Mouse (Mus musculus): ENCODE data around the gene Zfp326. TPM values are rescaled to one million over a fixed set of nuclear protein-coding genes. Genes with fewer than 3 reads are reported as not detected.

Zfp326 gene
- 10 to 100 TPM; 25.2 to 31.1 TPM for total RNA-seq (2021)
- long read RNA-seq, experiment 1: 0 reads
- long read RNA-seq, experiment 2, partial matches to known transcripts: 1 of 4 reads
- long read RNA-seq, experiment 2, other reads (novel, unspliced or antisense): 3 of 4 reads

- DNase-seq (ENCODE audit: low spot score in 2 of 2): peak; percentile 90 to 93
Measured at GRCm38 (mm10) chr5:105876068-105876924, at the start of gene Zfp326. Zfp326 (plus strand) TSS chr5:105876565.

- DNase-seq (ENCODE audit: low spot score in 2 of 2): no peak
Measured at GRCm38 (mm10) chr5:105826916-105827510, 49.4 kb upstream of the Zfp326 start.

DNA sequence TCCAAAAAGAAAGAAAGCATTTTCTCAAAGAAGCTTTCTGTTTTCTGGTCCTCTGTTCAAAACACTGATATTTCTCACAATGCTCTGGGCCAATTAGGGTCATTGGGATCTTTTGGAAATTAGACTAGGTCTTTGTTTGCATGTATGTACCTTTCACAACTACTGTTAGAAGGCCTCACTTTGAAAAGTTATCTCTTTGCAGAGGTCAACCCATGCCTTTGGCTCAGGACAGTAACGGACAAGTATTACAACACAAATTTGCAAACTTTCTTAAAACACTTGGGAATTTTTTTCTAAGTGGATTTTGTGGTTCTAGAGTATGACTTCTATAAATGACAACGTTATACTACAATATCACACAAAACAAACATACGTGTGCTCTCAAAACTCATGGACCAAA, 48.3 kb upstream of the Zfp326 start:
- DNase-seq (ENCODE audit: low spot score in 2 of 2): no peak

GRCm38 (mm10) chr5:105829008-105829586, 47.3 kb upstream of the Zfp326 start:
- no peak for DNase-seq (ENCODE audit: low spot score in 2 of 2)

DNA sequence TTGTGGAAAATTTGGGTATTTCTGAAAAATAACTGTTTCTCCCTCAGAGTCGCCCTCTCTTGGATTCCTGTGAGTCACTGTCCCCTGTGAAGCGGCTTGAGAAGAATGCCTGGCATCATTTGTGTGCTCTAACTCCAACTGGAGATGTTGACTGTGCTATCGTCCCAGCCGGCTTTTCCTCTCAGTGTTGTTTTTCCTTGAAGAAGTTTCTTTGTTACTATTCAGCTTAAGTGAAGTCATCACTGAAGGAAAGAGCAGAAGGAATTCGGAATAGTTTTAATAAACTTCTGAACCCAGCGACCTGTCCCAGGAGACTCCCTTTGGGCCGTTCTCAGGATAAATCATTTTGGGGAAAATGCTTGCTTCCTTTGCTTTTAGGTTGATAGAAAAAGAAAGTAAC, 44.2 kb upstream of the Zfp326 start:
- peak in 1 of 2 experiments; percentile 57 for DNase-seq (ENCODE audit: low spot score in 2 of 2)

- DNase-seq (ENCODE audit: low spot score in 2 of 2): no peak
Measured at GRCm38 (mm10) chr5:105833923-105834322, 42.4 kb upstream of the Zfp326 start.

GRCm38 (mm10) chr5:105836006-105836405, 40.4 kb upstream of the Zfp326 start:
- DNase-seq (ENCODE audit: low spot score in 2 of 2): no peak

DNA sequence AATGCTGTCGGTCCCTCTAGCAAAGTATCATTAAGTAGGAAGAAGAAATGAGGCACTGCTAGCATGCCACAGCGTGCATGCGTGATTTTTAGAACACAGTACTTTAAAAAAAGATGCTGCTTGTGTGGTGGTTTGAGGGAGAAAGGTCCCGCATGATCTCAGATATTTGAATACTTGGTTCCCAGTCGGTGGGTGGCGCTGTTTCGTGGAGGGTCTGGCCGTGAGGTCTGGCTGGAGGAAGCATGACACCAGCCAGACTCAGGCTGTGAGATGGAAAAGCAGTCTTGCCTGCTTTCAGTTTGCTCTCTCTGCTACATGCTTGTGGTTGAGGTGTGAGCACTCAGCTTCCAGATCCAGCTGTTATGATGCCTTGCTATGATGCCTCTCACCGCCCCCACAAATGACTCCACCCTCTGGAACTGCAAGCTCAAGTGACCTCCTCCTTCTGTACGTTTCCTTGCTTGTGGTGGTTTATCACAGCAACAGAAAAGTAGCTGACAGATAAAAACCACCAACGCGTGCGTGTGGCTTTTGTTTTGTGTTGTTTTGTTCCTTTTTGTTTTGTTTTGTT, 36.5 kb upstream of the Zfp326 start:
- DNase-seq (ENCODE audit: low spot score in 2 of 2): no peak

DNA sequence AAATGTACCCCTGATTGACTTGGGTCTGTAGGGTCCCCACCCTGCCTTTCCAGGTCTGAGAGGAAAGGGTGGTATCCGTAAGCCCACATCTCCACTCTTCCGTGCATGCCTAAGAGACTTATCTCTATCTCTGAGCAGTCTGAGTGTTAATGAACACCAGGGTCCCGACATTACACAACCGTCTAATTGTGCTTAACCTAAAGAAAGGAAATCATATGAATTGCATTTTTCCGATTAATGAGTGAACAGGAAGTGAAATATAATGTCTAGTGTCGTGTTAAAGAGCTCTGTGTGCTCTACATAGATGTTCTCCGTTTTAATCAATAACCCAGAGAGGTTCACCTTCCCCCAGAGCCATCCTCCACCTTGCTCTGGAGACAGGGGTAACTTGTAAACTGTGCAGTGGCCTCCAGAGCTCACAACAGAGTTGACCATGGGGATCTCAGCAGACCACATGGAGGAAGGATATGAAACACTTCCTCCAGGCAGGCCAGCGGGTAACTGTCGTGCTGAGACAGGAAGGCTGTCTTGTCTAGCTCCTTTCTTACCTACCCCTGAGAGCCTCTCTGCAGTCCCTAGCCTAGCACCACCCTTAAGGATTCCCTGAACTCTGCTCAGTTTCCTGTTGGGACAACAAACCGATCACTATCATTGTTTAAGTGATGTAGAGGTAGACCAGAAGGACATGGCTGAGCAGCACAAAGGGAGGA, 32.2 kb upstream of the Zfp326 start:
- DNase-seq (ENCODE audit: low spot score in 2 of 2): no peak

- DNase-seq (ENCODE audit: low spot score in 2 of 2): no peak
Measured at GRCm38 (mm10) chr5:105845041-105845440, 31.3 kb upstream of the Zfp326 start.

GRCm38 (mm10) chr5:105847726-105848125, 28.6 kb upstream of the Zfp326 start:
- DNase-seq (ENCODE audit: low spot score in 2 of 2): no peak

DNA sequence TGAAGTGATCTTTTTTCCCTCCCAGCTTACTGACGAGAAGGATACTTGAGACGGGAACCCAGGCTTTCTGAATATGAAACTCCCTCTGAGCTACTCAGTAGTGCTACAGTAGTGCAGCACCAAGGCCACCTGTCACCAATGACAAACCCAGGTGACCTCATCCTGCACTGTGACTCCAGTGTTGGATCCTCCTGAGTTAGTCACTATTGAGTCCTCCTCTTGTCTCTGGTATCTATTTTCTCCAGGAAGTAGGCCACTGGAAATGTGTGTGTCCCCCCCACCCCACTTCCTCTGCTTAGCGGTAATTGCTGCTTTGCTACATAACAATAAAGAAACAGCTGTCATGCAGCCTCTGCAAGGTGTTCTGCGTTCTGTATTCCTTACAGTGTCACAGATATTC, 27.1 kb upstream of the Zfp326 start:
- no peak for DNase-seq (ENCODE audit: low spot score in 2 of 2)

DNA sequence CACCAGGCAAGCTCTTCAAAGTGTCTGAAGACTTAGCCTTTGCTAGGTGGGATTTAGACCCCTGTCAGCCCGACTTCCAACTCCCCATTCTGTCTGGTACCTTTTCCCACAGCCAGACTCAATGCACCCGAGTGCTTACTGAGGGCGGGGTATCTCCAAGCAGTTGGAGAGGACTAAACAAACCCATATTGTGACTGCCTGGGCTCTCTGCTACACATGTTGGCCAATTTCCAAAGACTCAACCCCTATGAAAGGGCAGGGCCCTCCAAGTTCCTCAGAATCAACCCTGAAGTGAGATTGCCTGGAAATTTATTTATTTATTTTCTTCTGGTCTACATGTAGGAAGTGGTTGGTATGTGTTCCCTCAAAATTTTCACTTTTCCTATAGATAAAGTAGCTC, 26.7 kb upstream of the Zfp326 start:
- no peak for DNase-seq (ENCODE audit: low spot score in 2 of 2)

DNA sequence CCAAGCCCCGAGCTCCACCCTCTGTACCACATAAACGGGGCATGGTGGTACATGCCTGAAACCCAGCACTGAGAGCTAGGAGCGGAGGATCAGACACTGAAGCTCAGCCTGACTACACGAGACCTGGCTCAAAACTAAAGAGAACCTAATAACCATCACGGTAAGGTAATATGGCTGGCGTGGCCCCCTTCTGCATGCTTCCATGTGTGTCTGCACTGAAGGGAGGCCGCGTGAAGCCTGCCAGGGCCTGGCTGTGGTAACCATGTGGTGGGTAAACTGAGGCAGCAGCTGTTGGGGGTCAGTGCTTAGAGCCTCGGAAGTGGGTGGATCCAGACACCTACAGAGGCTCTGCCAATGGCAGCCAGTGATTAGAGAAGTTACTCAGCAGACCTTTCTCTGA, 23.1 kb upstream of the Zfp326 start:
- DNase-seq (ENCODE audit: low spot score in 2 of 2): no peak

GRCm38 (mm10) chr5:105857486-105857885, 18.9 kb upstream of the Zfp326 start:
- no peak for DNase-seq (ENCODE audit: low spot score in 2 of 2)

- DNase-seq (ENCODE audit: low spot score in 2 of 2): no peak
Measured at GRCm38 (mm10) chr5:105858754-105859694, 17.3 kb upstream of the Zfp326 start.

DNA sequence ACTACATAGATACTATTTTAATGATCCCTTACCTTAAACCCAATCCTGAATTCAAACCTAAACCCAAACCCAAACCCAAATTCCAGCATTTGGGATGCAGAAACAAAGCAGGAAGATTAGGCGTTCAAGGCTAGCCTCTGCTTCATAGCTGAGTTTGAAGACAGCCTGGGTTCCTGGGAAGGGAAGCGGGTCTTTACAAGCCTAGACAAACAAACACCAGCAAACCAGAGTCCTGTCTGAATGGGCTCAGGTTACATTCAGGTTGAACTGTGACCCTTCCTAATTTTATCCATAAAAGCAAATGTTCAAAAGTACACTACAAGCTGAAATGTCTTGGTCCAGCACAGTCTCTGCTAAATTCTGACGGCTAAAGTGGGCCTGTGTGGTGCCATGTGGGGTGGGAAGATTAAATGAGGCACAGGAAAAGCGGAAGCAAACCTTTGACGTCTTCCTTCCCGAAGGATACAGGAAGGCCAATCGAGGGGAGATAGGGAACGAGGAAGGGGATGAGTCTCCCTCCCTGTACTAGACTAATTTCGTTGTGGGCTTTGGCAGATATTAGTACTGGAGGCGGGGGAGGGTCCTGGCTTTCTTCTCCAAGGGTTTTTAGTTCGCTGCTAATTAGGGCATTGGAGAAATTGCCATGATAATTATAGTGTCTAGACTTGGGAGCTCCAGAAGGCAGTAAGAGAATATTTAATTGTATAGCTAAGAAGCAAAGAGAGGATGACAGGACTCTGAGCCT, 16.5 kb upstream of the Zfp326 start:
- no peak for DNase-seq (ENCODE audit: low spot score in 2 of 2)

- DNase-seq (ENCODE audit: low spot score in 2 of 2): no peak
Measured at GRCm38 (mm10) chr5:105860461-105860835, 15.9 kb upstream of the Zfp326 start.

DNA sequence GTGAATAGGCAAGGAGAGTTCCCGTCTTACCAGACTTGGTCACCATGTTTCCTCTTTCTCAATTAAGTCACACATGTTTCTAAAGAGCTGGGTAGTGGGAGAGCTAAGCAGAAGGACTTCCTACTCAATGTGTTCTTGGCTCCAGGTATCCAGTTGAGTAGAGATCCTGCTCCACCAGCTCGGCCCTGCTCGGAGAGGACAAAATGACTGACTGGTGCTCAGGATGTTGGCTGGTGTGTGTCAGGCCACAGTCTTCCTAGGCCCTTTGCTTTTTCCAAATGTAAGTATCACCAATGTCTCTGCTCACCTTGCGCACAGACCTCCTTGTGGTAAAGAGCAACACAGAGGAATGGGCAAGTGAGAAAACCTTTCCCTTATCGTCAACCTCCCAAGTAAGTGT, 14.7 kb upstream of the Zfp326 start:
- no peak for DNase-seq (ENCODE audit: low spot score in 2 of 2)

Data from gastrocnemius, postnatal 4 days (tissue).